Mouse (Mus musculus) frontal cortex, adult (tissue): ENCODE measurements around the gene Miga2.

ENCODE experiments used
- ATAC-seq: cut with Nextera tagmentation; 2 replicates; pipeline ENCODE4 v1.9.2; 2017; ENCODE audit warnings: mild to moderate bottlenecking, moderate library complexity, mixed read lengths; ENCODE audit not compliant: low TSS enrichment

Gene Miga2

GRCm38 (mm10) chr2:30363773-30364650 lies at the start of gene Miga2:
Gene Miga2 (plus strand): TSS chr2:30364233.
- ATAC-seq = peak; percentile 96

GRCm38 (mm10) chr2:30316136-30316535 lies 47.9 kb upstream of the Miga2 start:
- ATAC-seq = no peak

DNA sequence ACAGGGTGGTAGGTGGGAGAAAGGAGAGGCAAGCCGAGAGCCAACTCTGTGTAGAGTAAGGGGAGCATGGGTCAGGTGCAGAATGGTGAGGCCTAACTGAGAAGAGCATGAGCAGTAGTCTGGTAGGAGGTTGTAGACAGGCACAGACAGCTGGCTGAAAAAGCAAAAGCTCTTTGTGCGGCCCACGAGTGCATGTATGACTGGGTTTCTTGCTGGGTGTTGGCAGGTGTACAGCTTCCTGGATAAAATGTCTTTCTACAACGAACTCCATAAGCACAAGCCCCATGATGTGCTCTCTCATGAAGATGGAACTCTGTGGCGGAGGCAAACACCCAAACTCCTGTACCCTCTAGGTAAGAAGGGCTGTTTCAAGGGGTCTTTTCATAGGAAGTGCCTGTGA lies 47.1 kb upstream of the Miga2 start:
- no peak for ATAC-seq

DNA sequence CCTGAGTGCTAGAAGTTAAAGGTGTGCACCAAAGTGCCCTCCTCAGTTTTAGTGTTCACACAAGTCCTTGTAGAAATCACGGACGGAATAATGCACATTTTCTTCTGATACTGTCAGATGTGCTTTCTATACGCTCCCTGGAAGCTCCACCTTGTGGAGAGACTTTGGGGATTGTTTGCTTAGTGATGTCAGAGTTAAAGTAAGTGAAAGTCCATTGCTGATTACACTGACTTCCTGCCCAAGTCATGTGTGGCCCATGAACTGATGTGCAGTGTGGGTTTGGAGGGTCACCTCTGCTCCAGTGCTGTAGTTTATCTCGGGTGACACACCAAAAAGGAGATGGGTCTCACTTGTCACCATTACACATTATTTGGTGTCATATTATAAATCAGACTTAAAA lies 44.8 kb upstream of the Miga2 start:
- no peak for ATAC-seq

DNA sequence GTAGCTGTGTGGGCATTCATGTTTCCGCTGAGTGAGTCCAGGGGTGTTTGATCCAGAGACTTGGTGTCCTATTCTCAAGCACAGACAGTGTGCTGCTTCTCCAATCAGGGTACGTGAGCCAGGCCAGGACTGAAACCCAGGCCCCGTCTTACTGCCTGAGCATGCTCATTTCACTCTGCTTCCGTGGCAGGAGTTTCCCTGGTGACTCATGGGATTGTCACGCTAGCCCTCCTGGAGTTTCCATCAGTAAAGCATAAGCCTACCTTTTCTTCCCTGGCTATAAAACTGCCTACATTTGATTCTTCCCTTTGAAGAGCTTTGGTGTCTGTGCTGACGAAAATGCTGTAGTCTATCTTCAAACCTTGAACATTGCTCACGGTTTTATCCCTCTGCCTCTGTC lies 40.9 kb upstream of the Miga2 start:
- ATAC-seq = no peak

DNA sequence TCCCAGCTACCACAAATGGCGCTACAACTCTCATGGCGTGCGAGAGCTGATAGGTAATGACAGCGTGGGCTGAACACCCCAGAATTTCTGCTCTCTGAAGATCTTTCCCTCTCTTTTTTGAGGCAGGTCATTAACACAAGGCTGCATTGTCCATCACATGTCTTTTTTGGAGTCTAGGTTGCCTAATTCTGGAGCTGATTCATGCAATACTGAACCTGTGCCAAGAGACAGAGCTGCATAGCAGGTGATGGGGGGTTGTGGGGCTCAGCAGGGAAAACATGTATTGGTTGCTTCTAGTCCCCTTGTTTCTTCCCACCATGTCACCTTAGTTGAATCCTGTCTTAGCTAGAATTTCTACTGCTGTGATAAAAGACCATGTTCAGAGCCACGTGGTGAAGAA lies 38.7 kb upstream of the Miga2 start:
- no peak for ATAC-seq

DNA sequence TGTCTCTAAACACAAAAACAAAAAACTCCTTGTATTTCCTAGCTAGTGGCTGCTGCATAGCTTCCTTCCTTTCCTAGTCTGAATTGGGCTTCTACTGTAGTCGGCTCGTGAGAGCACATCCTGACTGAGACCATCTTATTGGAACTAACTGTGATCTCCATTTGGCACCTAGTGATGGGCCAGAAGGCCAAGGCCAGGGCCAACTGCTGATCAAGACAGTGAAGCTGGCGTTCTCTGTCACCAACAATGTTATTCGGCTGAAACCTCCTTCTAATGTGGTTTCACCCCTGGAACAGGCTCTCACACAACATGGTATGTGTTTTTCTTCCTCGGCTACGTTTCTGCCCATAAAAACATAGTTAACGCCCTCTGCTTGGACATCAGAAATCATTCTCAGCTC lies 36.8 kb upstream of the Miga2 start:
- no peak for ATAC-seq

DNA sequence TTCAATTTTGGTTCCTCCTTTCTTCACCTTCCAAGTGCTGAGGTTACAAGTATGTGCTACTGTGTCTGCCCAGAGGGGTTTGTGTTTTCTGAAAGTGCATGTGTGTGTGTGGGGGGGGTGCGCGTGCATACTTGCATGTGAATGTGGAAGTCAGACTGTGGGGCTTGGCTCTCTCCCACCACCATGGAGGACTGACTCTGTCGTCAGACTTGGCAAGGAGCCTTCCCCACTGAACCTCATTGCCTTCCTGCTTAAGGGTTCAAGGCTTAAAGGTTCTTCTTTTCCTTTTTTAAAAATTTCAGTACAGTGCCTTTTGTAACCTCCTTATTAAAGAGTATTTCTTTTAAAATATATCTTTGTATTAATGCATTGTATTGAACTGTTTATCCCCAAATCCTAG lies 35.2 kb upstream of the Miga2 start:
- ATAC-seq = no peak

- ATAC-seq = no peak
These were observed 28.7 kb upstream of the Miga2 start for GRCm38 (mm10) chr2:30335324-30335723.

DNA sequence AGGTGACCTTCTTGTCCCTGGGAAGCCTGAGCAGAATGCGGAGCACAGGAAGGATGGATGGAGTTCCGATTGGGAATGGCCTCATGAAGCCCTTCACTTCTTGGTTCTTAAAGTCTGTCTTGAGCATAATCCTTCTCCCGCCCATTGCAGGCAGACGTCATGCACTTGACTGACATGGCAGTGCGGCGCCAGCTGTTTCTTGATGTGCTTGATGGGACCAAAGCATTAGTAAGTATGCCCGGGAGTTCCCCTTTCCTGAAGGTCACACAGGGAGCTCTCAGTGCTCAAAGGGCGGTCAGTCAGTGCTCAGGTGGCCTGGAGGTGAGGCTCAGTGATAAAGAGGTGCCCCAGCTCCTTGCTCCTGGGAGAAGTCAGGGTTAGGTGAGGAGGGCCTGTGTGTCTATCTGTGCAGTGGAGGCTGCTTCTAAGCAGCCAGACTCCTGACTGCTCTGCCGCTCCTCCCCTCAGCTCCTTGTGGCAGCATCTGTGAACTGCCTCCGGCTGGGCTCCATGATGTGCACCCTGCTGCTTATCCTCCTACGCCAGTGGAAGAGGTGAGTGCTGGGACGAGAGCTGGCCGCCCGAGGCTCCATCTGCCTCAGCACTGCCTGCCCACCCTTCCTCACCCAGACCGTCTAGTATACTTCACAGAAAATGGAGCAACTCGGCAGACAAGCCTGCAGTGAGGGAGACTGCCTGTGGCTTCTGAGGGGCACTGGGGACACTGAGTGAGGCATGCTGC lies 27.7 kb upstream of the Miga2 start:
- peak; percentile 82 for ATAC-seq

DNA sequence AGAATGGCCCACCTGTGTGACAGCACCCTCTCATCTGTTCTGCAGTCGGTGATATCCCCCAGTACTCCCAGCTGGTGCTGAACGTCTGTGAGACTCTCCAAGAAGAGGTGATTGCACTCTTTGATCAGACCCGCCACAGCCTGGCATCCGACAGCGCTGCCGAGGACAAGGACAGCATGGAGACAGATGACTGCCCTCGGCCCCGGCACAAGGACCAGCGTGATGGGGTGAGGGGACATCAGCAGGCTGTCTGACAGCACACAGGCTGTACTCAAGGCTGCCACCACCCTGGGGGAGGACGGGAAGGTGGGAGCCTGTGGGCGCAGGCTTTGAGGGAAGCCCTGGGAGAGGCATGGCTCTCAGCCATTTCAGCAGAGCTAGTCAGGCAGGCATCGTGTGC lies 26.9 kb upstream of the Miga2 start:
- peak; percentile 51 for ATAC-seq

DNA sequence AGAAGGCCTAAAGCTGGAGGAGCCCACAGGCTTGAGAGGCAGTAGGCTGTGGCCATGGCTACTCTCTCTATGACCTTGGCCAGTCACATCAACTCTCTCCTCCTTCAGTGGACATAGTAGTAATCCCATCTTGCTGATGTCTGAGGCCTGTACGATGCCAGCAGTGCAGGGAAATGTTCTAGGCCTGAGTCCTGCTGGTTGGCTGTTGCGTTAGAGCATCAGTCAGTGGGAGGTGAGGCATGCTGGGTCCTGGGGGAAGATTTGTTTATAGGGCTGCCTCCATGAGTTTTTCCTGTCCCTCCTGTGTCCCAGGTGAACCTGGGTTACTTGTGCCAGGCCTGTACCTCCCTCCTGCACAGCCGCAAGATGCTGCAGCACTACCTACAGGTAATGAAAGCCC lies 22.0 kb upstream of the Miga2 start:
- no peak for ATAC-seq

DNA sequence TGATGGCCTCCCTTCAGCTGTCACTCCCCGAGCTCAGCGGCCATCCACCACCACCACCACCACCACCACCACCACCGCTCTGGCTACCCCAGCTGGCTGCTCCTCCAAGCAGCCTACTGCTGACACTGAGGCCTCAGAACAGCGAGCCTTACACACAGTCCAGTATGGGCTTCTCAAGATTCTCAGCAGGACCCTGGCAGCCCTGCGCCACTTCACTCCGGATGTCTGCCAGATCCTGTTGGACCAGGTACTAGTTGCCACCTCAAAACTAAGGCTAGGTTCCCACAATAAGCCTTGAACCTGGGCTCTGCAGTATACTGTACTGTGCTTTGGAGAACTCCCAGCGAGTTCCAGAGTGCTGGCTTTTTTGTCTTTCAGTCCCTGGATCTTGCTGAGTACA lies 21.5 kb upstream of the Miga2 start:
- no peak for ATAC-seq

DNA sequence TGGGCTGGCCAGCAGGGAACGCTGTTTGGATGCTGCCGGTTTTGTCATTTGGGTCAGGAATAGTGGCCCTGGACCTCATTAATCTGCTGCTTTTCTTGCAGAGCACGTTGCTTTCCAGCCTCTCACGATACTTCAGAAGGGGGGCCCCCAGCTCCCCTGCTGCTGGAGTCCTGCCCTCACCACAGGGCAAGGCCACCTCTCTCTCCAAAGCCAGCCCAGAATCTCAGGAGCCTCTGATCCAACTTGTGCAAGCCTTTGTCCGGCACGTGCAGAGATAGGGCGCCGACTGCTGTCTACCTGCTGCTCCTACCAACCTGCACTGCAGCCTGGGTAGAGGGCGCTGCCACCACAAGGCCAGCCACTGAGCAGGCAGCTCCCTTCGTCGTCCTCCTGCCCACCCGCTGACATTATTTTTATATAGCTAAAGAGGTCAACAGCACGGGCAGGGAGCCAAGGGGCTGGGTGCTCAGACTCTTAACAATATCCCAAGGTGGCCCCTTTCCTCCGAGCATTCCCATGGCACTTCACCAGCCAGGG lies 20.4 kb upstream of the Miga2 start:
- ATAC-seq = 0 out of 2 replicates have a peak, but pooled peaks have one; percentile 18

DNA sequence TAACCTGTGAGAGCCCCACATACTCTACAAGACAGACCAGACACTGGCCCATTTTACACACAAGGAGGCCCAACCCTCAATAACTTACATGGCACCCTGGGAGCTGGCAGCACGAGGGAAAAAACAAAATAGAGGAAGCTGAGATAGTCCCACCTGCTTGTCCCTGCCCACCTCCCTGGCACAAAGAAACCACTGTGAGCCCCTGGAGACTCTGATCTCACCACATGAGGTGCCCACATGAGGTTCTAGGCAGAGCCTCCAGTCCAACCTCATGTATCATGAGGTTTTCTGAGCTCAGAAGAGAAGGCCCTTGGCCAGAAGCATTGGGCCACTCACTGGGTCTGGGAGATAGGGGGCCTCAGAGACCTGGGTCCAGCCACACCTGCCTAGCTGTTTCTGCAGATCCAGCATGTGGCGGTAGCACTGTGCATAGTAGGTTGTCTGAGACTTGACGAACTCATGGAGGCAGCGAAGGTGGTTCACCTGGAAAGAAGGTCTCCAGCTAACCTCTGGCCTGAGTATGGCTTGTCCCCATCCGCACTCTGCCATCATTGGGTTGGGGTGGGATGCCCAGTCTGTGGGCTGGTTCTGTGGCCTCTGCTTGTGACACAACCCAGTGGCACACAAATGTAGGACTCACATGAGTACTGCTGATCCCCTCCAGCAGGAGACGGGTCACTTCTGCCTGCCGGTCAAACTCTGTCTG lies 17.9 kb upstream of the Miga2 start:
- ATAC-seq = no peak

DNA sequence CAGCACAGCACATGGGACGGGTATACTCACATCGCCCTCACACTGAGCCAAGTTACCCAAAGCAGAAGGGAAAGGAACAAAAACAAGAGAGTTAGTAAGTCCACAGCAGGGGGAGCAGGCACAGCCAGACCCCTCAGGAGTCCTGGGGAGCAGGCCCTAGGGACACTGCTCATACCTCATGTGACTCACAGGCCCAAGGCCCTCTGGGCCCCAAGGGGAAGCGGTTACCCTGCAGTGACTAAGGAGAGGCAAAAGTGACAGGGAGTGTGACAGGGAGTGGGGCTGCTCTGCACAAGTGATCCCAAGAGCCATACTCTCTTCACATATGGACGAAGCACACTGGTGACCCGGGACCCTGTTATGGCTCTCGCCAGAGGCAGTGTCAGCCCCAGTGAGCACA lies 14.8 kb upstream of the Miga2 start:
- ATAC-seq = no peak

DNA sequence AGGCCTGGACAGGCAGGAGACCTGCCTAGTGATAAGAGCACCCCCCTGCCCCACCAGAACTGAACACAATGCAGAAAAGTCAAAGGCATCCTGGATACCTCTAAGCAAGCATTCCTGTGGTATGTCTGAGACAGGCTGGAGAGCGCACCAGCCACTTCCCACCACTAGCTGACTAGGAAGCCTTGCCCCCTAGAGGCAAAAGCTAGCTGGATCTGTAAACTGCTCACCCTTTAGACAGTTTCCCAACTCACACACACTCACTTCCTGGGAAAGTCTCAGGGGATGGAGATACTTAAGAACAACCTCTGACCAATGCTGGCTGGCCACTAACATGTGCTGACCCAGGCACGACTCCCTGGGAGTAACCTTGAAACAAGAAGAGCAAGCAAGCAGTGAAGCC lies 12.9 kb upstream of the Miga2 start:
- ATAC-seq = no peak

DNA sequence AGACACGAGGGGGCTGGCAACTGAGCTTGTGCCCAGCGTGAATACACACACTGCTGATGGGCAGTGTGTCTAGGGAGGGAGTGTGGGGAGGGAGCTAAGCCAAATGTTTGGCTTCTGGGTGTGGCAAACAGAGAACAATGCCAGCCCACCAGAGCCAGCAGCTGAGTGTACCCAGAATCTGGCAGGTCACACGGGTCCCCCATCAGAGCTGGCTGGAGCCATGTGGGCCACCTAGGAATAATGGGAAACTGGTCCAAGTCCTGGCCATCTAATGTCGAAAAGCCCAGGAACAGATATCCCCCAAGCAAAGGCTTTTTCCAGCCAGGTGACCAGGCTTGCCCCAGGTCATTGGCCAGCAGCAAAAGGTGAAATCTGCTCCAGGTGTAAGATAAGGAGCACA lies 8.2 kb upstream of the Miga2 start:
- no peak for ATAC-seq

DNA sequence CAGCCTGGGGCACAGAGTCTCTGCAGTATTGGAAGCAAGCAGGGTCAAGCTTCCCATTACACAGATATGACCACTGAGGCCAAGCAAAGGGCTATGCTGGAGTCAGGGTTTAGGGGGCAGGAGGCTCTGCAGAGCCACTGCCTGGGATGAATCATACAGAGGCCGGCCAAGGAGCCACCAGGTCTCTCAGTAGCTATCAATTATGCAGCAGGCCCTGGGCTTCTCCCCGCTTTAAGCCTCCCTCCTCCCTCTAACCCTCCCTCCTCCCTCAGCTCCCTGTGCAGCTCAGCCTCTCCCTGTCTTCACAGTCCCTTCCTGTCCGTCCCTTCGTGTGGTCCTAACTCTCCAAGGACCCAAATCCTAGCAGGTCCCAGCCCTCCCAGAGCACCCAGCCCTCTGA lies 7.8 kb upstream of the Miga2 start:
- no peak for ATAC-seq

GRCm38 (mm10) chr2:30356906-30357305 lies 7.1 kb upstream of the Miga2 start:
- no peak for ATAC-seq

DNA sequence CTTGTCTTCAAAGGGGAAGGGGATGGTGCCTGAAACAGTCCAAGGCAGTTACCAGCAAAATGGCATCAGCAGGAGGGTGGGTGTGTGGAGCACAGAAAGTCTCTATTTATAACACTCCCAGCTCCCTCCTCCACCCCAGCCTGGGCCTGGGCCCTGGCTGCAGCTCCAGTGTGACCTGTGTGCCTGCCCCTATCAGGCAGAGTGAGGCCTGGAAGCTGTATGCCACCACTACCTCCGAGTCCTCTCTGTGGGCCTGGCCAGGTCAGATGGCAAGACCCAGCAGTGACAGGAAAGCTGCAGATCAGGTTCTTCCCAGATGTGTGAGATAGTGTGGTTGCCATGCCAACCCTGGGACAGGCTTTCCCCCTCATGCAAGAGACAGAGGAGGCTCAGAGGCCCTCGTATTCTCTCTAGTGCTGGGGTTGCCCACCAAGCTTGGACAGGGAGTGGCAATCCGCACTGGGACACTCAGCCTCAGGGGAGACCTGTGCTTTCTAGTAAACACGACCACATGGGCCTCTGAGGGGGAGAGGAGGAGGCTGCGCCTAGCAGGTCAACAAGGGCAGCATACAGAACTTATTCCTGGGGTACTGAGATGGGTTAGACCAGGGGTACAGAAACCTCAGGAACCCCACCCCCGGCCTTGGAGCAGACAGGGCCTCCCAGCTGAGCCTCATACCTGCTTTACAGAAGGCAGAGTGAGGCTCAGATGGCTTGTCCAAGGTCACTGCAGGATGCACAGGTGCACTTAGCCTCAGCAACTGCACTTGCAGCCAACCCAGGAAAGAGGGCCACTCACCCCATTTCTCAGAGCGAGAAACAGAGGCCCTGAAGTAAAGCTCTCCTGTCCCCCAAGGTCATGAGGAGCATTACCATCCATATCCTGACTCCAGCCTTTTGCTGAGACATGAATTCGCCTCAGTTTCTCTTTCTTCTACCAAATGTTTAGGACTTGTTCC lies 6.2 kb upstream of the Miga2 start:
- peak; percentile 42; the same call in 1 of the 2 replicates for ATAC-seq
